Mouse (Mus musculus) testis, adult 2 months (tissue): Measurements from ENCODE around the gene Rnf5.

Experiments used
- CTCF ChIP-seq: fragments of 200-500 bp; IDR thresholded peaks from 2 replicates; pipeline ENCODE4 v1.5.1; 2012; ENCODE audit warnings: low read depth, mild to moderate bottlenecking, inconsistent platforms, low read length, moderate library complexity; ENCODE audit not compliant: control insufficient read depth, insufficient read depth, insufficient replicate concordance
- POLR2A ChIP-seq: fragments of 200-500 bp; IDR thresholded peaks from 2 replicates; pipeline ENCODE4 v1.6.1; 2012; ENCODE audit warnings: low read depth, mild to moderate bottlenecking, inconsistent platforms, low read length, moderate library complexity; ENCODE audit not compliant: control insufficient read depth

DNA sequence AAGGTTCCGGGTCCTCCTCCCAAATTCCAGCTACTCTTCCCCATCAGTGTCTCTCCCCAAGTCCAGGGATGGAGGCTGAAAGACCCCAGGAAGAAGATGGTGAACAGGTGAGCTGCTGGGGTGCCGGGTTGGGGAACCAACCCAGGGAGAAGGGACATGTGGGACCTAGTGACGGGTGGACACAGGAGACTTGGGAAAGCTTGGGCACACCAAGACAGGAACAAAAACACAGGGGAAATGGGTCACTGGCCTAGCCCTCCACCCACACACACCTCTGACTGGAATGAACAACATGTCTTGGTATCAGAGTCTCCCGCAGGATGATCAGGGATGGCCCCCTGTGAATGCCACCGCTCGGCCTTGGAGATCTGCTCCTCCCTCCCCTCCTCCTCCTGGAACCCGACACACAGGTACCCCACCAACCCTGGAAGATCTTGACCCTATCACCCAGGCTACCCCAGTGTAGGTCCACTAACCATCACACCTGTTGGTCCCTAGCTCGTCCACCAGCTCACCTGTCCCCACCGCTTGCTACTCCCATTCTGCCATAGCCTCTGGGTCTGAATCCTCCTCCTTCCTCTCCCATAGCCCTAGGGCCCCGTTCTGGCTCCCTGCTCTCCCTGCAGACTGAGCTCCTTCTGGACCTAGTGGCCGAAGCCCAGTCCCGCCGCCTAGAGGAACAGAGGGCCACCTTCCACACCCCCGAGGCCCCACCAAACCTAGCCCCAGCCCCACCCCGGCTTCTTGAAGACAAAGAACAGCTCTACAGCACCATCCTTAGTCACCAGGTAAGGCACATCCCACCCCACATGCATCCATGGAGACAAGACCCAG, 13.1 kb downstream of the Rnf5 start:
- no peak for TF ChIP-seq CTCF
- TF ChIP-seq POLR2A: no peak
